Mouse (Mus musculus): ENCODE measurements at regions not wholly inside any gene's neighbourhood (a gene's known extent, or its start where the extent isn't known, plus 50 kb on each side); places are given as distances from the start of the nearest gene placed in this dataset.

- DNase-seq (ENCODE audit: low read depth in 2 of 2, low spot score in 2 of 2) = no peak
Observed at GRCm38 (mm10) chr15:97620261-97620660, 85.4 kb downstream of the Rpap3 start.

GRCm38 (mm10) chr15:97619764-97620163, 85.9 kb downstream of the Rpap3 start:
- no peak for DNase-seq (ENCODE audit: low read depth in 2 of 2, low spot score in 2 of 2)

DNA sequence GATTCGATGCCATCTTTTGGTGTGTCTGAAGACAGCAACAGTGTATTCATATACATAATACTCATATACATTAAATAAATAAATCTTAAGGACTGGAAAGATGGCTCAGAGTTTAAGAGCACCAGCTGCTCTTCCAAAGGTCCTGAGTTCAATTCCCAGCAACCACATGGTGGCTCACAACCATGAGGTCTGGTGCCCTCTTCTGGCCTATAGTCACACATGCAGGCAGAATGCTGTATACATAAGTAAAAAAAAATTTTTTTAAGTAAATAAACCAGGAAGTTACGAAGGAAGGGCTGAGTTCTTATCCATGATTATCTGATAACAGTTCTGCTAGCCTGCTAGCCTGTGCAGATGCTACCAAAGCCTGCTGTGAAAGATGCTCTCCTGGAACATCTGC, 93.3 kb downstream of the Rpap3 start:
- DNase-seq (ENCODE audit: low read depth in 2 of 2, low spot score in 2 of 2) = no peak

- DNase-seq (ENCODE audit: low read depth in 2 of 2, low spot score in 2 of 2) = no peak
Observed at GRCm38 (mm10) chr15:97610767-97611166, 94.9 kb downstream of the Rpap3 start.

- no peak for DNase-seq (ENCODE audit: low read depth in 2 of 2, low spot score in 2 of 2)
Observed at GRCm38 (mm10) chr15:97609496-97609895, 96.1 kb downstream of the Rpap3 start.

DNA sequence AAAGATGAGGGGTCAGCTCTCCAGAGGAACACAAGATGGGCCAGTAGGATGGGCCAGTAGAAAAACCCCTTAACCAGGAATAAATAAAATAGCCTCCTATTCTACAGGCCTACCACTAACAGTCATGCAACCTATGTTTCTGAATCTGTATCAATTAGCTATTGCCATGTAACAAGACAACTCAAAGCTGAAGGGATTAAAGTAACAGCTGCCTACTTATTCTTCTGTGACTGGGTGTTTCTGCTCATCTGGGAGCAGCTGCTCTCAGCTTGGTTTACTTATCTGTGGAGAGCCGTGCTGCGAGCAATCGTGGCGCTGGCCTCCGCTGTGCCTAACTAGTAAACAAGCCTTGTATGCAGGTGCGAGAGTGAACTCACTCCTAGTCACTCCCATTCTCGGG, 97.0 kb downstream of the Rpap3 start:
- DNase-seq (ENCODE audit: low read depth in 2 of 2, low spot score in 2 of 2) = no peak

- no peak for DNase-seq (ENCODE audit: low read depth in 2 of 2, low spot score in 2 of 2)
Observed at GRCm38 (mm10) chr15:97607617-97608206, 97.9 kb downstream of the Rpap3 start.

GRCm38 (mm10) chr15:97606630-97607381, 98.8 kb downstream of the Rpap3 start:
- no peak for DNase-seq (ENCODE audit: low read depth in 2 of 2, low spot score in 2 of 2)

DNA sequence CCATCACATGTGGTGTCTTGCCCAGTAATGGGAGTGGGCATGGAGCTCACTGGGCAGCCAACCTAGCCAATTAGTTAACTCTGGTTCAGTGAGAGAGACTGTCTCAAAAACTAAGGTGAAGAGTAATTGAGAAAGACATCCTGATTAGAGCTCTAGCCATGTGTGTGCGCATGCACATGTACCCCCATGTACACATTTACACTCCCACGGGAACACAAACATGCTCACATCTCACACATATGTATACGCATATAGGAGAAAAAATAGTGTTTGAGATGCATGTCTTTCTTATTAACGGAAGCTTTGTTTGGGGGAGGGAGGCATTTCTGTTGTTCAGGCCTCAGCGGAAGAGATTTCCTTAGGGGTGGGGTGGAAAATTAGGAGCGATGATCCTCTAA, 99.4 kb downstream of the Rpap3 start:
- no peak for DNase-seq (ENCODE audit: low read depth in 2 of 2, low spot score in 2 of 2)

DNA sequence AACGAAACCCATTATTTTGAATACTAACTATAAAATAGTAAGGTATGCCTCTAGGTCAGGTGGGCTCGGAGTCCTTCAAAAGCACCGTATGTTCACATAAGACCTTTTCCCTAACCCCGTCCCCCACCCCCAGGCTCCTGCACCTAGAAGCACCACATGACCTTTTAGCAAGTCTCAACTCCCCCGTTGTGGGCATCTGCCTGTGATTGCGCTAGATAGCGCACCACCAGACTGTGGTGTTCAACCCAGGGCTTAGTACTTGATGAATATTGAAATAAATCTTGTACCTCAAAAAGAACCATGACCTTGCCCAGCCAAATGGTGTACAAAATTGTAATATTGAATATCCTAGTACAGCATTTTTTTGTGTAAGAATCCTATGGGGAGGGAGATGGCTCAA, 99.8 kb downstream of the Rpap3 start:
- no peak for DNase-seq (ENCODE audit: low read depth in 2 of 2, low spot score in 2 of 2)

- DNase-seq (ENCODE audit: low read depth in 2 of 2, low spot score in 2 of 2) = peak in 1 of 2 experiments; percentile 9
Observed at GRCm38 (mm10) chr15:97603492-97603891, 102.1 kb downstream of the Rpap3 start.

GRCm38 (mm10) chr15:97598270-97598669, 107.4 kb downstream of the Rpap3 start:
- DNase-seq (ENCODE audit: low read depth in 2 of 2, low spot score in 2 of 2) = no peak

DNA sequence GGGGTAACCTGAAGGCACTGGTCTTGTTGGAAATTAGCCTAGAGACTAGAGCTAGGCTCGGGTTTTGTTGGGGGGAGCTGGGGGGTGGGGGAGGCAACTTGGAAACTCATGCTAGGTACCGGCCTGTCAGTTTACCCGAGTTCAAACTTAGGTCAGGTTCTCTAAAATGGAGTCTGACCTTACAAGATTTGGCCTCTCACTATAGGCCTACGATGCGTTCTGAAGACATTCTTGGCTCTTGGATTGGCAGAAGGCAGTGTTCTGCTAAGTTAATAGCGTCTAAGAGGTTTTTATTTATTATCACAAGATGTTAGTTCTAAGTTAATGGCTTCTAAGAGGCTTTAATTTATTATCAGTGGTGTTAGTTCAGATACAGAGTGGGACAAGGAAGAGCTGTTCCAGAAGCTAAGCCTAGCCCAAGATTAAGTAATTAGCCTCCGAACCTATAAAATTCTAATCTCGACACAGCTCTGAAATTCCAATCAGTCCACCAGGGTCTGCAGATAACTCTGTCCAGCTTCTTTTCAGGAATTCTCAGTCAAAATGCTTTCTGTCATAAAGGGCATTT, 109.0 kb downstream of the Rpap3 start:
- DNase-seq (ENCODE audit: low read depth in 2 of 2, low spot score in 2 of 2) = no peak

- no peak for DNase-seq (ENCODE audit: low read depth in 2 of 2, low spot score in 2 of 2)
Observed at GRCm38 (mm10) chr15:97595284-97595796, 110.3 kb downstream of the Rpap3 start.

DNA sequence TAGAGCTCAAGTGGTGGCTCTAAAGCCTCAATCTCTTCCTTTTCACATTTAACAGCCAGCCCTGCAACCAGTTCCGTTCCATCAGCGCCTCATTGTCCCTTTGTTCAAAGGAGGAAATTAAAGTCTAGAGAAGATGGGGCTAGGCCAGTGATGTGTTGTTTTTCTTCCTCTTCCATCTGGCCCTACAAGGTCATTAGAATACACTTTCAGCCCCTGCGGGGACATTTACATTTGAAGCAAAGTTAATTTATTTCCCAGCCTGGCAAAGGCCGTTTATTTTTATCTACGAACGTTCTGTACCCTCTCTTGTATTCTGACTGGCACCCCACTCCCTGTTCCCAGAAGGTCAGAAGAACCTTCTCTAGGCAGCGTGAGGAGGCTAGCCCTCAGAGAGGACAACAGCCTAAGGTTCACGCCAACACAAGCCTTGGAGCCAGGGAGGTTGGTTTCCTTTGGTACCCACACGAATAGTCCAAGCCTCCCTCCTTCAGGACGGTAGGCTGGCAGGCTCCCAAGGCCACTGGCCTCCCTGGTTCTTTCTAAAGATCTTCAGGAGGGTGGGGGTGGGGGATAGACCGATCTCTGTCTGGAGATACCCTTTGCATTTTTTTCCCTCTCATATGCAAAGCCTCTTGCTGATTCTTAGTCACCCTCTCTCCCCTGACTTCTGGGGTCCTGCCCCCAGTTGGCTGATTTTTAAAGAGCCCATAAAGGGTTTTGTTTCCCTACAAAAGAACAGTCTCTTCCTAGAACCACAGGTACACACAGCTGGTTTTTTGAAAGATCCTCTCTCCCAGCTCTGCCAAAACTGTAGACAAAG, 111.6 kb downstream of the Rpap3 start:
- DNase-seq (ENCODE audit: low read depth in 2 of 2, low spot score in 2 of 2) = no peak

- DNase-seq (ENCODE audit: low read depth in 2 of 2, low spot score in 2 of 2) = no peak
Observed at GRCm38 (mm10) chr15:97592786-97593185, 112.8 kb downstream of the Rpap3 start.

DNA sequence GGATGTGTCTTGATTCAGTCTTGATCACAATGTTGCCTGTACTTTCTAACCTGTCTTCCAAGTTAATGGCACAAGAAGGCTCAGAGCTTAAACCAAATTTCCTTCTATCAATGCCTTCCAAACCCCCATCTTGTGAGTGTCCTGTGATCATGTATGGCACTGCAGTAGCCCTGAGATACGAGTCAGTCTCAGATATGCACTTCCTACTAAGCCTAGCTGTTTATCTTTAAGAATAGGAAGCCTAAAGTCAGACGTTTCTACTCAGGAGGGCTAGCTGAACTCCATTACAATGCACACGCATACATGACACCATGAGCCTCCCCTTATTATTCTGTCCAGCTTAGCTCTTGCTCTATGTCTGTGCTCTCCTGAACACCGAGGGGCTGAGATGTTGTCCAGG, 114.2 kb downstream of the Rpap3 start:
- DNase-seq (ENCODE audit: low read depth in 2 of 2, low spot score in 2 of 2) = no peak

GRCm38 (mm10) chr15:97590732-97591292, 114.8 kb downstream of the Rpap3 start:
- DNase-seq (ENCODE audit: low read depth in 2 of 2, low spot score in 2 of 2) = no peak

DNA sequence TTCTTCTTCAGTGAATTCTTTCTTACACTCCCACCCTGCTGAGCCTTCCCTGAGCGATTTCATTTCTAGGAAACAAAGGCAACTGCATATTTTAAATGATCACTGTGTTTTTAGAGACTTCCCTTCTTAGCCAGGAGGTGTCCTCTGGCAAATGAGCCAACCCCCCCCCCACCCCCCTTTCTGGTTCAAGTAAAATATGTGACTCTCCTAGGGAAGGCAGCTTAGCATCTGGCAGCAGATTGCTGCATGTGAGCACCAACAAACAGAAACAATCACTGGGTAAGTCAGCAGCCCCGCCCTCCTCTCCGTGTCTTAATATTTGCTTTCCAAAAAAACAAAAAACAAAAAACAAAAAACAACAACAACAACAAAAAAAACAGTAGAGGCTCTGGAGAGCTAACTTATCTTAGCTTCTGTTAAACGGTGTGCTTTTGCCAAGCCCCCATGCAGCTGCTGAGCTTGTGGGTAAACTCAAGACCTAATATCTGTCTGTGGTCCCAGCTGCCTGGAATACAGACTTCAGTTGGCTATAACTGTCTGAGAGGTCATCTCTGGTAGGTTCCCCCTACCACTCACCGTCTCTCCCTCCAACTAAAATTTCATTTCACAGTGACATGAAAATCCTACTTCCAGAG, 117.9 kb downstream of the Rpap3 start:
- no peak for DNase-seq (ENCODE audit: low read depth in 2 of 2, low spot score in 2 of 2)

- peak; percentile 57 to 67 for DNase-seq (ENCODE audit: low read depth in 2 of 2, low spot score in 2 of 2)
Observed at GRCm38 (mm10) chr15:97581724-97582154, 123.9 kb downstream of the Rpap3 start.

DNA sequence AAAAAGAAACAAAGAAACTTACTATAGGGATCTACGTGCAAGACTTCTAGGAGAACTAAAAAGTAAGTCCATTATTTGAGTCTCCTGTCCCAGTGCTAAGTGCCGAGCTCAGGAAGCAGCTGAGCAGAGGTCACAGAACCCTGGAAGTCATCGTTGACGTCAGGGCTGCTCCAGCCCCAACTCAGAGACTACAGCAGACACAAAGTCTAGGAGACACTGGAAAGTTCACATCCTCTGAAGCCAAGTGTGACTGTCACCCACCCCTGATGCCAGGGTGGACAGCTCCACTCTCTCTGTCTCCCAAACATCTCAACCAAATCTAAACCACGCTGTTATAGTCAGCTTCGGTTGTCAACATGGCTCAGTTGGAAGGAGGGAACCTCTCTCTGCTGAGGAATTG, 124.9 kb downstream of the Rpap3 start:
- DNase-seq (ENCODE audit: low read depth in 2 of 2, low spot score in 2 of 2) = no peak

Data from CD8-positive naive resting alpha-beta T cell, adult 2 months (primary cell).